Mouse (Mus musculus) thymus, postnatal 14 days (tissue): Measurements from ENCODE around the gene Clec4a3.
"Not testable (repeated sequence)": the region's sequence is repeated elsewhere in the genome, so short reads cannot be mapped to it uniquely, and the experiment has no call there.

Experiments
- DNase-seq: peaks from one replicate; pipeline ENCODE4 v3.0.0; 2021

The Clec4a3 gene

GRCm38 (mm10) chr6:122952401-122952800 is at the start of gene Clec4a3:
Gene Clec4a3, plus strand, starts transcription at chr6:122952515.
- DNase-seq: no peak

- DNase-seq: no peak
Observed at GRCm38 (mm10) chr6:122919922-122920321, 32.4 kb upstream of the Clec4a3 start.

GRCm38 (mm10) chr6:122921451-122921850 is 30.9 kb upstream of the Clec4a3 start, which contains the start of gene Clec4a1:
Gene Clec4a1, plus strand, starts transcription at chr6:122921848.
- no peak for DNase-seq

GRCm38 (mm10) chr6:122934845-122935244 is 17.5 kb upstream of the Clec4a3 start:
- DNase-seq: no peak

GRCm38 (mm10) chr6:122939618-122940017 is 12.7 kb upstream of the Clec4a3 start:
- DNase-seq: no peak

GRCm38 (mm10) chr6:122946760-122947159 is 5.6 kb upstream of the Clec4a3 start:
- no peak for DNase-seq

- no peak for DNase-seq
Observed at GRCm38 (mm10) chr6:122964562-122964961, 12.2 kb downstream of the Clec4a3 start.

- DNase-seq: no peak
Observed at GRCm38 (mm10) chr6:122969048-122969447, 16.7 kb downstream of the Clec4a3 start.

- DNase-seq: no peak
Observed at GRCm38 (mm10) chr6:122989876-122990437, 37.6 kb downstream of the Clec4a3 start, which contains the start of gene Clec4a4. Gene Clec4a4, plus strand, starts transcription at chr6:122990367.

- DNase-seq: not testable (repeated sequence)
Observed at GRCm38 (mm10) chr6:123004696-123005095, 52.4 kb downstream of the Clec4a3 start.

GRCm38 (mm10) chr6:123005591-123005990 is 53.3 kb downstream of the Clec4a3 start:
- no peak for DNase-seq
